Mouse (Mus musculus) embryonic facial prominence, embryonic 14.5 days (tissue): ENCODE measurements around the gene Ephb1. TPM values are rescaled to one million over a fixed set of nuclear protein-coding genes. Genes with fewer than 3 reads are reported as not detected.

Experiments
- ATAC-seq: fragments of 200-750 bp; cut with Nextera tagmentation; 2 replicates; pipeline ENCODE4 v1.8.0; 2017; ENCODE audit warnings: low read depth, moderate number of reproducible peaks, moderate TSS enrichment
- DNase-seq: peaks from one replicate; pipeline ENCODE4 v3.0.0-alpha.2; 2015; ENCODE audit warnings: low spot score
- H3K27ac ChIP-seq: fragments of 300-500 bp; sonication (generic); replicated peaks from 2 replicates; pipeline ENCODE4 v1.5.1; 2014; ENCODE audit warnings: low read depth, mild to moderate bottlenecking, low read length, moderate library complexity
- H3K27me3 ChIP-seq: fragments of 300-500 bp; sonication (generic); replicated peaks from 2 replicates; pipeline ENCODE4 v1.6.1; 2014; ENCODE audit warnings: low read length; ENCODE audit not compliant: control insufficient read depth, insufficient read depth
- H3K36me3 ChIP-seq: fragments of 300-500 bp; sonication (generic); 2 replicates; pipeline ENCODE4 v1.6.1; 2014; ENCODE audit warnings: low read length, mixed read lengths; ENCODE audit not compliant: control insufficient read depth, insufficient read depth
- H3K4me1 ChIP-seq: fragments of 300-500 bp; sonication (generic); 2 replicates; pipeline ENCODE4 v1.6.1; 2014; ENCODE audit warnings: antibody characterized with exemption, low read length; ENCODE audit not compliant: control insufficient read depth, insufficient read depth
- H3K4me2 ChIP-seq: fragments of 300-500 bp; sonication (generic); 2 replicates; pipeline ENCODE4 v1.6.1; 2014; ENCODE audit warnings: low read depth, mild to moderate bottlenecking, low read length, moderate library complexity, mixed read lengths
- H3K4me3 ChIP-seq: fragments of 300-500 bp; sonication (generic); 2 replicates; pipeline ENCODE4 v1.5.1; 2014; ENCODE audit warnings: low read depth, mild to moderate bottlenecking, low read length
- H3K9ac ChIP-seq: fragments of 300-500 bp; sonication (generic); 2 replicates; pipeline ENCODE4 v1.6.1; 2014; ENCODE audit warnings: low read depth, mild to moderate bottlenecking, low read length, moderate library complexity, mixed read lengths
- H3K9me3 ChIP-seq: fragments of 300-500 bp; sonication (generic); 2 replicates; pipeline ENCODE4 v1.6.1; 2016; ENCODE audit warnings: low read length; ENCODE audit not compliant: control insufficient read depth
- whole genome bisulfite sequencing: fragments of 180-500 bp; shearing (Covaris S2); extraction: QIAGEN DNeasy Blood & Tissue Kit; methylation state at CpG from one replicate; pipeline ENCODE4 v1.1.7; 2014; 5-methylcytosine and 5-hydroxymethylcytosine counted together
- polyA plus RNA-seq: library from polyadenylated mRNA; unstranded; fragments of >200 nt; fragmentation: Nextera tagmentation; extraction: Ambion mirVana; gene quantifications from 2 replicates; pipeline ENCODE4 v1.2.1, GENCODE M21; 2014

Gene Ephb1
- polyA plus RNA-seq, 1 experiment from 2014 or later: 3.9 TPM

DNA sequence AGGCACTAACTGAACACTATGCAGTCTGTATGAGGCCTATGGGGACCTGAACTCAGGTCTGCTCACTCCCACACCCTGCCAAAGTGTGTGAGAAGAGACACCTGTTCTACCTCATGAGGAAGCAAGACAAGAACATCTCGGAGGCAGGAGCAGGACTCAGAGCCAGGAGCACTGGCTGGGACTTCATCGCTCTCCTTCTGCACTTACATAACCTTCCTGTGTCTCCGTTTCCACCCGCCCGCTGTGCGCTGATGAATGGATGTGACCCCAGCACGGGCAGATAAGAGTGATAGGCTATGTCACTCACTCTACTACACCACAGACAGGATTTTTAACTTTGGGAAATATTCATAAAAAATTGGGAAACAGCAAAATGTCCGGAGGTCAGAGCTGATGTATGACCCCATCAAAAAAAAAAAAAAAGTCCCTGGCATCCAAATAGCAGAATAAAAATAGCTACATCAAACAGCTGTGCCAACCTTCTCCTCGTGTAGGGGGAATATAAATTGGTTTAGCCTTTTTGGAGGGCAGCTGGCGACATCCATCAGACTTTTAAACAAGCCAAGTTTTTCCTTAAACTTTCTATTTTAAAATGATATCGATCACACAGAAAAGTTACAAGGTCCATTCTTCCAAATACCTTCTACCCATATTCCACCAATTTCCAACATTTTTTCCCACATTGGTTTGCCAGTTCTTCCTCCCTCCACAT, 18.8 kb downstream of the Ephb1 start:
- WGBS: 75% methylated on average over 11 of the region's 11 CpGs
- no peak for ATAC-seq
- Histone ChIP-seq H3K9ac (no peak overlapping the region), H3K4me3 (no peak overlapping the region), H3K9me3 (no peaks in the 10 kb centered on the region), H3K27ac (no peak overlapping the region), H3K4me2 (no peak overlapping the region), H3K36me3 (no peaks in the 10 kb centered on the region), H3K4me1 (no peaks in the 10 kb centered on the region), H3K27me3 (no peaks in the 10 kb centered on the region)
- DNase-seq: no peak

DNA sequence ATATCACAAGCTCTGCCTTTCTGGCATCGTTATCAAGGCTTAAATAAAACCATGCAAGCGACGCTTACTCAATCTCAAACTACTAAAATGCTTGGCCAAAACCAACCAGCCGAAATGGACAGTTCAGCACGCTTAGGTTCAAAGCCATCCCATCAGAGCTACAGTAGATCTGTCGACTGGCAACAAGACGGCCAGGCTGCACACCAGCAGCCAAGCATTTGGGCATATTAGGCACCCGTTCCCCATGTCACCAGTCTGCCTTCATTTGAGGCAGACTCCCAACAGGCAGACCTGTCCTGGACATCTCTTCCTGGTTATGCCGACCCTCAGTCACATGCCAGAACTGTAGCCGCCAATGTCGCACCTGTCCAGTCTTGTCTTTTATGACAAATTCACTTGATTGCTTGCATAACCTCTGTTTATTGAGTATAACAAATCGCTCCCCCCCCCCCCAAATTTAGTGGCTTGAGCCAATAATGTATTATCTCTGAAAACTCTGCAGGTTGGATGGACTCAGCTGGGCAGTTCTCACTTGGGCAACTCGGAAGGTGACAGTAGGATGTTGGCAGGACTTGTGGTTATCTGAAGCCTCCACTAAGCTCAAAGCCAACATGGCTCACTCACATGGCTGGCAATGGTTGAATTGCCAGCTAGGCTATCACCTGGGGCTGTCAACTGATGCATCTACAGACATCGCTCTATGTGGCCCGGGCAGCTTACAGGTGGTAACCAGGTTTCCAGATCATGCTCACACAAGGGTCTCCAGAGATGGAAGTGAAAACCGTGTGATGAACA, 24.0 kb downstream of the Ephb1 start:
- WGBS: 90% methylated on average over 16 of the region's 16 CpGs
- no peaks in the 10 kb centered on the region for H3K27me3 ChIP-seq
- no peaks in the 10 kb centered on the region for H3K4me1 ChIP-seq
- no peak overlapping the region for H3K4me2 ChIP-seq
- no peak overlapping the region for H3K27ac ChIP-seq
- ATAC-seq (no peak), DNase-seq (no peak)
- H3K4me3 ChIP-seq: no peak overlapping the region
- H3K9ac ChIP-seq: no peak overlapping the region
- no peaks in the 10 kb centered on the region for H3K36me3 ChIP-seq
- no peaks in the 10 kb centered on the region for H3K9me3 ChIP-seq

DNA sequence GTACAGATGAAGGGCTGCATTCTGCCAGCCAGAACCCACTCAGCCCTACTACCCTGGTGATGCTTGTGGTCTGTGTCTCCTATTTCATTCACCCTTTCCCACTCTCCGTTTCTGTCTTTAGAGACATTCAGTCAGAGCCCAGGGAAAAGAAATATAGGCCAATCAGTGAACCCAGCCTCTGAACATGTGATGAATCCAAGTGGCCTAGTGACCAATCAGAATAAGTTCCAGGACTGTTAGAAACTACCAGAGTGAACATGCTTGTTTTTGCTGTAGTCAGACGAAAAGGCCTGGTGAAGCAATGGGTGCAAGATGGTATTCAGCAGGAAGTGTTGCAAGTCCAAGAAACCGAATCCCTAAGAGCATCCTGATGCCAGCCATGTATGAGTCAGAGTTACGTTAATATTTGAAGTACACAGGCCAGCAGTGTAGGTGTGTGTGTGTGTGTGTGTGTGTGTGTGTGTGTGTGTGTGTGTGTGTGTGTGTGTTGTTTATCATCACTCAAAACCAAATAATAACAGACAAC, 26.8 kb downstream of the Ephb1 start:
- no peak overlapping the region for H3K4me2 ChIP-seq
- H3K9ac ChIP-seq: no peak overlapping the region
- H3K9me3 ChIP-seq: no peaks in the 10 kb centered on the region
- no peaks in the 10 kb centered on the region for H3K4me1 ChIP-seq
- ATAC-seq: no peak
- no peaks in the 10 kb centered on the region for H3K27me3 ChIP-seq
- no peak overlapping the region for H3K4me3 ChIP-seq
- no peaks in the 10 kb centered on the region for H3K36me3 ChIP-seq
- no peak overlapping the region for H3K27ac ChIP-seq
- WGBS: 78% methylated on average over 4 of the region's 4 CpGs
- DNase-seq: no peak

DNA sequence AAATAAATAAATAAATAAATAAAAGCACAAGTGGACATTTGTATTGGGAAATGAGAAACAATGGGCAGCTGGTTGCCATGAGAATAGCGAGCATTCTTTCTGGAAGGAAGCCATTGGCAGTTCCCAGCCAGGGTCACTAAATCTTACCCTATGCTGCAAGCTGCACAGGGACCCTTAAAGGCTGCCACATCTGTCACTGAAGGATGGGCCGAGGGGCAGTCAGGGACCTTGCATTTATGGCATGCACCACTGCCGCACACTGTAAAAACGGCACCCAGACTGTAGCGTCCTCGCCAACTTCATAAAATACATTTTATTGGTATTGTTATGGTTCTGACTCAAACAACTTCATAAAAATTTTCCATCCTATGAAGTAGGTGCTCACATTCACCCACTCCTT, 39.1 kb downstream of the Ephb1 start:
- Histone ChIP-seq H3K27me3 (no peaks in the 10 kb centered on the region), H3K4me2 (no peak overlapping the region), H3K36me3 (no peaks in the 10 kb centered on the region), H3K9me3 (peaks cover 7% of the 10 kb centered on the region; the same call in 1 of the 2 replicates), H3K9ac (no peak overlapping the region), H3K4me1 (no peaks in the 10 kb centered on the region), H3K4me3 (no peak overlapping the region), H3K27ac (no peak overlapping the region)
- 90% methylated on average over 6 of the region's 6 CpGs for WGBS
- DNase-seq (no peak), ATAC-seq (no peak)

DNA sequence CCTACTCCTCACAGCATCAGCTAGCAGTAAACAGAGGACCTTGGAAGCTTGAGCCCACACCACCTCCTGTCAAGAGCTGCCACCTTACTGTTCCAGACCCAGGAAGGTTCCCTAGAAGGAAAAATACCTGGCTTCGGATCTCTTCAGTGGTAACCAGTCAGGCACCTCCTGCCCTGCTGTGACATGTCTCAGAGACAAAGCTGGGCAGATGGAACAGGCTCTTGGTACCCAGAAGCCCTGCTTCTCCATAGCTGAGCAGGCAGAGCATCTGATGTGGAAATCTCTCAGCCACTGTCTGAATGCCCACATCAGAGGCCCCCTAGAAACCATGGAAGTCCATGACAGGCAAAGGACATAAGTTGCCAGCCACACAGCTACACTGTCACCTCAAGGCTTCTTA, 39.7 kb downstream of the Ephb1 start:
- DNase-seq (no peak), ATAC-seq (no peak)
- Histone ChIP-seq H3K27ac (no peak overlapping the region), H3K27me3 (no peaks in the 10 kb centered on the region), H3K36me3 (no peaks in the 10 kb centered on the region), H3K9me3 (peaks cover 7% of the 10 kb centered on the region; the same call in 1 of the 2 replicates), H3K9ac (no peak overlapping the region), H3K4me3 (no peak overlapping the region), H3K4me2 (no peak overlapping the region), H3K4me1 (no peaks in the 10 kb centered on the region)
- 86% methylated on average over 1 of the region's 1 CpGs for WGBS

DNA sequence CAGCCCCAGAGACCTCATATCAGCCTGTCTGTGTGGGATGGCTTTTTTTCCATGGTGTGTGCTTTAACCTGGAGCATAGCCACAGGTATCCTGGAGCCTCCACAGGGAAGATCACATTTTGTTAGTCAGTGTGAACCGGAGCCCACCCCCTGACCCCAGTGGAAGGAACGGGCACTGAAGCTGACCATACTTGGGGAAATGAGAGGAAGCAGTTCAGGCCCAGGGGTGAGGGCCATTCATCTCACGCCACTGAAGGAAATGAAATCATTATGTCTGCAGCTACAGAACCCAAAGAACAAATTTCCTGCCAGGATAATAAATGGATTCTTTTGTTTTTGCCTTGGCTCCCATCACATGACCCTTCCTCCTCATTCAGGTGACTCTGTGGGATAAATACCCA, 44.1 kb downstream of the Ephb1 start:
- no peaks in the 10 kb centered on the region for H3K36me3 ChIP-seq
- WGBS: 21% methylated on average over 3 of the region's 3 CpGs
- peaks cover 7% of the 10 kb centered on the region; the same call in 1 of the 2 replicates for H3K9me3 ChIP-seq
- H3K27me3 ChIP-seq: no peaks in the 10 kb centered on the region
- DNase-seq (peak; percentile 27), ATAC-seq (no peak)
- H3K27ac ChIP-seq: 0 out of 2 replicates have a peak overlapping the region, but pooled peaks have one; percentile 33
- no peak overlapping the region for H3K4me2 ChIP-seq
- no peaks in the 10 kb centered on the region for H3K4me1 ChIP-seq
- no peak overlapping the region for H3K9ac ChIP-seq
- H3K4me3 ChIP-seq: no peak overlapping the region

DNA sequence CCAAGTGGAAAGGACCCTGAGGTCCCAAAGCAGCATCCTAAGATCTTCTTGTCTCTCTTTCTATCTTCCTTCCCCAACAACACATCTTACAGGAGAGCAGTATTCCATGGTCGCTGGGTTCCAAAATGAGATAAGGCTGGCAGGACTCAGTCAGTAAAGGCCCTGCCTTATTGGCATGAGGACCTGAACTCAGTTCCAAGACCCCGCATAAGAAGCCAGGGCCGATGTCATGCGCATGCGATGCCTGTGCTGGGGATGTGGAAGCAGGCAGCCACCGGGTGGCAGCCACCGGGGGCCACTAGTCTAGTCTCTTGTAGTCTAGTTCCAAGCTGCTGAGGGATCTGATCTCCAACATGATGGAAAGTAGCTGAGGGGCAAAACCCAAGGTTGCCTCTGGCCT, 45.2 kb downstream of the Ephb1 start:
- no peak overlapping the region for H3K27ac ChIP-seq
- no peak overlapping the region for H3K4me2 ChIP-seq
- DNase-seq (no peak), ATAC-seq (no peak)
- 90% methylated on average over 7 of the region's 7 CpGs for WGBS
- no peaks in the 10 kb centered on the region for H3K27me3 ChIP-seq
- no peak overlapping the region for H3K9ac ChIP-seq
- H3K36me3 ChIP-seq: no peaks in the 10 kb centered on the region
- no peak overlapping the region for H3K4me3 ChIP-seq
- H3K4me1 ChIP-seq: no peaks in the 10 kb centered on the region
- peaks cover 7% of the 10 kb centered on the region; the same call in 1 of the 2 replicates for H3K9me3 ChIP-seq

DNA sequence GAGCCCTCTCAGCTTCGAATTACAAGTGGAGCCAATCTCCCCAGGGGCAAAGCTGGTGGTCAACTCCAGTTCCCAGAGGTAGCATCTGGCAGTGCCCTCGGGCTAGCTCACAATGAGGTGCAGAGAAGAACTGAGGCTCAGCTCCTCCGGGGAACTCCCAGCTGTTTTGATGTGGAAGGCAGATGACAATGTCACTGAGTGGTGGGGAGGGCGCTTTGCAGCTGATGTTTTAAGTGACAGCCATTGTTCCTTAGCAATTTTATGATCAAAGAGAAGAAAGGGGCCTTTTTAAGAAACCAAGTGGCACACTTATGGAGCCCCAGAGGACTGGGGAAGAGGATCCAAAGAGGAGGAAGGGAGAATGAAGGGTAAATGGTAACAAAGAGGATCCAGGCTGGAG, 46.8 kb downstream of the Ephb1 start:
- ATAC-seq (no peak), DNase-seq (no peak)
- Histone ChIP-seq H3K4me1 (no peaks in the 10 kb centered on the region; the same call in 1 of the 2 replicates), H3K4me3 (no peak overlapping the region), H3K36me3 (no peaks in the 10 kb centered on the region), H3K9ac (no peak overlapping the region), H3K9me3 (peaks cover 7% of the 10 kb centered on the region; the same call in 1 of the 2 replicates), H3K27me3 (0 out of 2 replicates have a peak, but pooled peaks cover 4% of the 10 kb centered on the region), H3K27ac (no peak overlapping the region), H3K4me2 (no peak overlapping the region)
- WGBS: 30% methylated on average over 4 of the region's 4 CpGs
